1 mouse cellular context compared by ENCODE assay signal in the genomic region with DNA sequence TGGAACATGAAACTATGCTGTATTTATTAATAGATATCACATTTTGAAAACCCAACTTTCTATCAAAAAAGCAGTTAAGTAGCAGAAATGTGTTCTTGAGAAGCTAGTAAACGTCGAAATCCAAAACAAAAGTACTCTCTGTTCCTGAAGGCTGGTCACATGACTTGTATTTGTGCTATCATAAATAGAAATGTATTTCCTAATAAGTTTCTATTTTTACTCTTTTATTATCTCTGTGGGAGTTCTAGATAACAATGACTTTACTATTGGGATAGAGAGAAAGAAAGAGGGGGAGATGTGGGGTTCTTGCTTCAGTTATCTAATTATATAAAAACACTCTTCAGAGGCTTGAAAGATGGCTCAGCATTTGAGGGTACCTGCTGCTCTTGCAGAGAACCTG.
TF ChIP-seq lines count a peak whose summit lies in the region.

No protein-coding gene starts in this region.

TF ChIP-seq in myocyte, 11 proteins besides CTCF, POLR2A, EP300 and RAD21 (continued from another document):
- no peak for TF ChIP-seq SRF (IDR thresholded peaks at IDR 0.05; ENCODE audit: control insufficient read depth, insufficient read length, low read depth)
- TF ChIP-seq USF1 (IDR thresholded peaks at IDR 0.05; ENCODE audit: low read depth), result no peak
- TF ChIP-seq POLR2AphosphoS2 (IDR thresholded peaks at IDR 0.05; ENCODE audit: insufficient read length, low read depth), result no peak
